Mouse (Mus musculus) R1 (cell line): ENCODE results near the gene Hfm1.

Experiments
- DNase-seq: peaks from one replicate; pipeline ENCODE4 v3.0.0-alpha.2; 2018; ENCODE audit warnings: low read depth, low spot score

Hfm1 gene

GRCm38 (mm10) chr5:106847045-106847444 is 79.1 kb downstream of the Hfm1 start:
- DNase-seq: peak; percentile 34

- DNase-seq: no peak
These were observed 82.2 kb downstream of the Hfm1 start for GRCm38 (mm10) chr5:106843906-106844305.

GRCm38 (mm10) chr5:106833025-106833424 is 93.1 kb downstream of the Hfm1 start:
- DNase-seq: peak; percentile 26

GRCm38 (mm10) chr5:106831401-106831800 is 94.7 kb downstream of the Hfm1 start:
- DNase-seq: no peak

- no peak for DNase-seq
These were observed 95.3 kb downstream of the Hfm1 start for GRCm38 (mm10) chr5:106830775-106831174.

- no peak for DNase-seq
These were observed 99.4 kb downstream of the Hfm1 start for GRCm38 (mm10) chr5:106826740-106827139.

GRCm38 (mm10) chr5:106826044-106826443 is 100.1 kb downstream of the Hfm1 start:
- DNase-seq: no peak

- DNase-seq: peak; percentile 51
These were observed 100.7 kb downstream of the Hfm1 start for GRCm38 (mm10) chr5:106825301-106825853.

GRCm38 (mm10) chr5:106824716-106825115 is 101.4 kb downstream of the Hfm1 start:
- DNase-seq: no peak

GRCm38 (mm10) chr5:106819630-106820029 is 106.5 kb downstream of the Hfm1 start:
- no peak for DNase-seq

- peak; percentile 16 for DNase-seq
These were observed 110.0 kb downstream of the Hfm1 start for GRCm38 (mm10) chr5:106815923-106816654.

- no peak for DNase-seq
These were observed 111.5 kb downstream of the Hfm1 start for GRCm38 (mm10) chr5:106814611-106815010.

GRCm38 (mm10) chr5:106803094-106803493 is 123.0 kb downstream of the Hfm1 start:
- DNase-seq: peak; percentile 61

GRCm38 (mm10) chr5:106801886-106802798 is 124.0 kb downstream of the Hfm1 start:
- peak; percentile 81 for DNase-seq

- DNase-seq: peak; percentile 39
These were observed 124.8 kb downstream of the Hfm1 start for GRCm38 (mm10) chr5:106801215-106801863.

- DNase-seq: no peak
These were observed 128.2 kb downstream of the Hfm1 start for GRCm38 (mm10) chr5:106797896-106798295.

GRCm38 (mm10) chr5:106791241-106791572 is 134.9 kb downstream of the Hfm1 start:
- DNase-seq: peak; percentile 50

GRCm38 (mm10) chr5:106790496-106791240 is 135.5 kb downstream of the Hfm1 start:
- no peak for DNase-seq
